Mouse (Mus musculus): ENCODE data around the gene Nmt1. TPM values are rescaled to one million over a fixed set of nuclear protein-coding genes. Genes with fewer than 3 reads are reported as not detected.

Nmt1 gene
- polyA plus RNA-seq (2015; fragmentation: Nextera tagmentation; extraction: Ambion mirVana) = 50.5 and 52.1 TPM in 2 replicates

DNA sequence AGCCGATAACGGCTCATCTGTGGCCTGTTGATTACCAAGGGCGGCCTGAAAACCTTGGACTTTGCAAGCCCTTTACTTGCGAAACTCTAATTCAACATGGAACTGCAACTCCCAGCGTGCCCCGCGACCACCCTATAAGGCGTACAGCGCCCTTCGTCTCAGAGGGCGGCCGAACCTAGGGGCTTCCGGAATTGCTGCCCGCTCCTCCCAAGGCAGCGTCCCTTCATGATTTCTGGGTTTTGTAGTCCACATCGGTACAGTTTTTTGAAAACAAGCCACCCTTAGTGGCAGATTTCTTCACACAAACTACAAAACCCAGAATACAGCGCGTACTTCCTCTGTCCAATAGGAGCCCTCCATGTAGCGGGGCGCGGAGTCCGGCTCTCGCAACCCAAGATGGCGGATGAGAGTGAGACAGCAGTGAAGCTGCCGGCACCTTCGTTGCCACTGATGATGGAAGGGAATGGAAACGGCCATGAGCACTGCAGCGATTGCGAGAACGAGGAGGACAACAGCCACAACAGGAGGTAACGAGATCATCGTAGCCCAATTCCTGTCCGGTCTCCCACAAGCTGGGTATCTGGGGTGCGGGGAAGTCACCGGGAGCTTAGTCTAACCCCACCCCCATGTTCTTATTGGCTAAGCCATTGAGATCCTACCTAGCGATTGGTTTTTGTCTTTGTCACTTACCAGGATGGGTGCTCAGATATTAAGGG, at the start of gene Nmt1, which contains the start of gene Dcakd:
Gene Nmt1 (plus strand): TSS at position 15 of the 716 bp plus-strand sequence.
Gene Dcakd (minus strand): TSS at position 158 of the 716 bp plus-strand sequence.
- H3K9me3 ChIP-seq (ENCODE audit: low read length) = no peaks in the 10 kb centered on the region
- peak; percentile 98 for ATAC-seq
- peaks cover 4% of the 10 kb centered on the region; the same call in 1 of the 2 replicates for H3K36me3 ChIP-seq (ENCODE audit: insufficient read depth, low read length)
- WGBS = under 1% methylated on average over 36 of the region's 36 CpGs
- H3K4me1 ChIP-seq (ENCODE audit: insufficient read depth, low read depth, low read length) = peaks cover 17% of the 10 kb centered on the region; the same call in 1 of the 2 replicates
- H3K4me2 ChIP-seq (replicated peaks; ENCODE audit: low read depth, low read length) = peak within 1 kb of the TSS; percentile 52
- TF ChIP-seq EP300 (IDR thresholded peaks at IDR 0.05) (no peak), CTCF (IDR thresholded peaks at IDR 0.05) (no peak; the same call in 1 of the 2 replicates)
- H3K9ac ChIP-seq (replicated peaks; ENCODE audit: low read depth) = peak within 1 kb of the TSS; percentile 63
- peak within 1 kb of the TSS; percentile 70 for H3K4me3 ChIP-seq (ENCODE audit: low read depth, low read length)
- peak; percentile 100 for DNase-seq (ENCODE audit: low spot score)
- peak within 1 kb of the TSS; percentile 63 for H3K27ac ChIP-seq (ENCODE audit: low read length)
- H3K27me3 ChIP-seq (replicated peaks; ENCODE audit: insufficient read depth, low read length) = no peaks in the 10 kb centered on the region

DNA sequence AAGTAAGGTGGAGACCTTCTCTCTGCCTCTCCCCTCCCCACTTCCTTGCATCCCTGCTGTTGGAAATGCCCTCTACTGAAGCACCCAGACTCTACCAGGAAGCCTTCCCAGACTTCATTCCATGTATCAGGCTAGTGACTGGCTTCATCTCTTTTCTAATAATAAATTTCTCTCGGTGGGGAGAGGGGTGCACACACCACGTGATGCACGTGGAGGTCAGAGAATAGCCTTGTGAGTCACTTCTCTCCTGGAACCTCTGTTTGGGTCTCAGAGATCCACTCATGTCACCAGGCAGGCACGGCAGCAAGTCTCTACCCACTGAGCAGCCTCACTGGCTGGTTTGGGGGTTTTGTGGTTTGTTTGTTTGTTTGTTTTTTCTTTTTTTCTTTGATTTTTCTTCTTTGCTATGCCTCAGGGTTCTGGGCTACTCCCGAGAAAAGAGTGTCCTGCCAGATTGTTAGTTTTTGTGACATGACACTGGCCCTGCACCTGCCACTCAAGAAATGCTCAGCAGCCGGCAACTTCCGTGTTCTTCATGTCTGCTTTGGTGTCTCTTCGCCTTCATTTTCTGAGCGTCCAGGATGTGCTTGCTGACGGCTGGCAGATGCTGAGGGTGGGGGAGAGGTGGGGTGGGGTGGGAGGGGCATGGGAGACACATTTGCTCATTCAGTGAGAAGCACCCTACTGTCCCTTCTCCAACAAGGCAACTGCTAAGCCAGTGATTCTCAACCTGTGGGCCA, 46.7 kb upstream of the Nmt1 start:
- H3K4me3 ChIP-seq (ENCODE audit: low read depth, low read length) = no peak overlapping the region
- H3K4me2 ChIP-seq (replicated peaks; ENCODE audit: low read depth, low read length) = no peak overlapping the region
- H3K36me3 ChIP-seq (ENCODE audit: insufficient read depth, low read length) = no peaks in the 10 kb centered on the region
- DNase-seq (ENCODE audit: low spot score) = no peak
- WGBS = 28% methylated on average over 10 of the region's 10 CpGs
- H3K27ac ChIP-seq (ENCODE audit: low read length) = no peak overlapping the region
- H3K4me1 ChIP-seq (ENCODE audit: insufficient read depth, low read depth, low read length) = no peaks in the 10 kb centered on the region
- H3K27me3 ChIP-seq (replicated peaks; ENCODE audit: insufficient read depth, low read length) = no peaks in the 10 kb centered on the region
- H3K9ac ChIP-seq (replicated peaks; ENCODE audit: low read depth) = no peak overlapping the region
- no peaks in the 10 kb centered on the region for H3K9me3 ChIP-seq (ENCODE audit: low read length)
- TF ChIP-seq EP300 (IDR thresholded peaks at IDR 0.05) = no peak
- TF ChIP-seq CTCF (IDR thresholded peaks at IDR 0.05) = no peak
- no peak for ATAC-seq

DNA sequence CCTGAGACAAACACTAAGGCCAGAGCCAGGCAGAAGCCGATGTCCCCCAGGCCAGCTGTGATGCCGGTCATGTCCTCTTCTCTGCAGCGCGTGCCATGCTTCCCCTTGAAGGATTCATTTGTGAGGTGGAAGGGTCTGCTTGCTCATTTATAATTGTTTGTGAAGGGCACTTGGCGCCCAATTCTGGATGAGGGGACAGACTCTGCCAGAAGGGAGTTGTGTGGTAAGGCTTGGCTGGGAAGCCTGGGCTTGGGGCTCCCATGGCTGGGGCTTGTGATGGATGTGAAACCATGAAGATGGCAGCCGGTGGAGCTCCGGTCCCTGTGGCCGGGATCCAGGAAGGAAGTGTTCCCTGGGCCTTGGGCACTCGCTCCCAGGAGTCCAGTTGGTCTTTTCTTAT, 43.9 kb upstream of the Nmt1 start:
- Histone ChIP-seq H3K9me3 (ENCODE audit: low read length) (no peaks in the 10 kb centered on the region), H3K27ac (ENCODE audit: low read length) (no peak overlapping the region), H3K4me2 (replicated peaks; ENCODE audit: low read depth, low read length) (no peak overlapping the region), H3K4me1 (ENCODE audit: insufficient read depth, low read depth, low read length) (no peaks in the 10 kb centered on the region), H3K36me3 (ENCODE audit: insufficient read depth, low read length) (no peaks in the 10 kb centered on the region), H3K27me3 (replicated peaks; ENCODE audit: insufficient read depth, low read length) (peaks cover 4% of the 10 kb centered on the region; the same call in 1 of the 2 replicates), H3K4me3 (ENCODE audit: low read depth, low read length) (no peak overlapping the region), H3K9ac (replicated peaks; ENCODE audit: low read depth) (no peak overlapping the region)
- 79% methylated on average over 9 of the region's 9 CpGs for WGBS
- no peak for TF ChIP-seq CTCF (IDR thresholded peaks at IDR 0.05)
- no peak for TF ChIP-seq EP300 (IDR thresholded peaks at IDR 0.05)
- no peak for ATAC-seq
- DNase-seq (ENCODE audit: low spot score) = no peak

DNA sequence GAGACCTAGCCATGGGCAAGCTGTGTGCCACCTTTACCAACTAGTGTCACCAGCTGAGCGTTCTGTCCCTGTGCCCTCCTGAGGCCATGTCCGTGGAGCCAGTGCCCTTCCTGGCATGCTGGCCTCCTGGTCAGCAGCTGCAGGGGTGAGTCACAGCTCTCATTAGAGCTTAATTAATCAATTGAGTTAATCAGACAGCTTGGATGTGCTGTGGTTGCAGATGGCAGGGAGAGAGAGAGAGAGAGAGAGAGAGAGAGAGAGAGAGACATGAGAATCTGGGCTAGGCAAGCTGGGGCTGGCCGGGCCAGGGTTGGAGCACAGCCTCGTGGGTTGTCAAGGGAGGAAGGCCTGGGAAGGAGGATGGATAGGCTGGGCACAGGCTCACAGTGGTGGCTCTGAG, 43.4 kb upstream of the Nmt1 start:
- Histone ChIP-seq H3K4me2 (replicated peaks; ENCODE audit: low read depth, low read length) (no peak overlapping the region), H3K9ac (replicated peaks; ENCODE audit: low read depth) (no peak overlapping the region), H3K27ac (ENCODE audit: low read length) (no peak overlapping the region), H3K4me1 (ENCODE audit: insufficient read depth, low read depth, low read length) (no peaks in the 10 kb centered on the region), H3K4me3 (ENCODE audit: low read depth, low read length) (no peak overlapping the region), H3K36me3 (ENCODE audit: insufficient read depth, low read length) (no peaks in the 10 kb centered on the region), H3K9me3 (ENCODE audit: low read length) (no peaks in the 10 kb centered on the region), H3K27me3 (replicated peaks; ENCODE audit: insufficient read depth, low read length) (peaks cover 6% of the 10 kb centered on the region; the same call in 1 of the 2 replicates)
- 52% methylated on average over 4 of the region's 4 CpGs for WGBS
- DNase-seq (ENCODE audit: low spot score) (no peak), ATAC-seq (no peak)
- TF ChIP-seq EP300 (IDR thresholded peaks at IDR 0.05) (no peak), CTCF (IDR thresholded peaks at IDR 0.05) (no peak)

DNA sequence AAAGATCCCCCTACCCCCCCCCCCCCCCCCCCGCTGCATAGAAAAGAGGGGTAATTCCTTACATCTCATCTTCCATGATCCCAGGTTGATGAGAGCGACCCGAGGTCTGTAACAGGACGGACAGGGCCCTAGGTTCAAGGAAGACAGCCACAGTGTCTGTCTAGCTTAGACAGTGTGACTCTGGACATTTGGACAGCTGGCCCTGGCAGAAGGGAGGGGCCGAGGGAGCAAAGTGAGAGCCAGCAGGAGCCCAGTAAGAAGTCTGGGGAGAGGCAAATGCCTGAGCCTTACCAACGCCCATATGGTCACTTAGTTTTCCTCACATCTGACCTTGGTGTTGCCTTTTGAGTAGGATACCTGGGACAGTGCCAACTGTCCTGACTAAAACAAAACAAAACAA, 42.8 kb upstream of the Nmt1 start:
- no peak overlapping the region for H3K4me3 ChIP-seq (ENCODE audit: low read depth, low read length)
- DNase-seq (ENCODE audit: low spot score) (no peak), ATAC-seq (no peak)
- no peak for TF ChIP-seq CTCF (IDR thresholded peaks at IDR 0.05)
- no peak for TF ChIP-seq EP300 (IDR thresholded peaks at IDR 0.05)
- no peak overlapping the region for H3K9ac ChIP-seq (replicated peaks; ENCODE audit: low read depth)
- H3K27ac ChIP-seq (ENCODE audit: low read length) = no peak overlapping the region
- H3K27me3 ChIP-seq (replicated peaks; ENCODE audit: insufficient read depth, low read length) = peaks cover 6% of the 10 kb centered on the region; the same call in 1 of the 2 replicates
- no peaks in the 10 kb centered on the region for H3K36me3 ChIP-seq (ENCODE audit: insufficient read depth, low read length)
- H3K4me2 ChIP-seq (replicated peaks; ENCODE audit: low read depth, low read length) = no peak overlapping the region
- no peaks in the 10 kb centered on the region for H3K9me3 ChIP-seq (ENCODE audit: low read length)
- 57% methylated on average over 5 of the region's 6 CpGs for WGBS
- 0 out of 2 replicates have a peak, but pooled peaks cover 1% of the 10 kb centered on the region for H3K4me1 ChIP-seq (ENCODE audit: insufficient read depth, low read depth, low read length)

DNA sequence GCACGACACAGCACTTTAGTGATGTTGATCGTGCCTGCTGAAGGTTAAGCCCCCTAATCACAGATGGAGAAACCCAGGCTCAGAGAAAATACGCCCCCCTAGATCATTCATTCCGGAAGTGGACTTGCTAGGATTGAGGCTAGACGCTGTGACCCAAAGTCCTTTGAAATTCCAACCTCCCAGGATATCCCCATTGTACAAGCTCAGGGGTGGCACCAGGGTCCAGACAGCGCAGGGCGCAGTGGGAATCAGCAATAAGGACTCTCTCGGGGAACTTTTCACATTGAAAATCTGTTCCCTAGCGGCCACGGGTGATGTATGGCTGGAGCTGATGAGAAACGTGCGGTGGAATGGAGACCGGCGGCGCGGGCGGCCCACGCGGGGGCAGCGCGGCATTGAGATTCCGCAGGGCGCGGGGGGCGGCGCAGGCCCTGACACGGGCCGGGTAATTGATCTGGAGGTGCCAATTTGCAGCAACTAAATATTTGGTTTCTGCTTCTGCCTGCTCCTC, 38.3 kb upstream of the Nmt1 start:
- ATAC-seq = no peak
- no peaks in the 10 kb centered on the region for H3K36me3 ChIP-seq (ENCODE audit: insufficient read depth, low read length)
- H3K27ac ChIP-seq (ENCODE audit: low read length) = no peak overlapping the region
- DNase-seq (ENCODE audit: low spot score) = no peak
- peak overlapping the region; percentile 35 for H3K4me3 ChIP-seq (ENCODE audit: low read depth, low read length)
- 0 out of 2 replicates have a peak, but pooled peaks cover 3% of the 10 kb centered on the region for H3K4me1 ChIP-seq (ENCODE audit: insufficient read depth, low read depth, low read length)
- WGBS = 11% methylated on average over 28 of the region's 28 CpGs
- peaks cover 6% of the 10 kb centered on the region; the same call in 1 of the 2 replicates for H3K27me3 ChIP-seq (replicated peaks; ENCODE audit: insufficient read depth, low read length)
- H3K9ac ChIP-seq (replicated peaks; ENCODE audit: low read depth) = no peak overlapping the region
- no peaks in the 10 kb centered on the region for H3K9me3 ChIP-seq (ENCODE audit: low read length)
- H3K4me2 ChIP-seq (replicated peaks; ENCODE audit: low read depth, low read length) = peak overlapping the region; percentile 72
- no peak for TF ChIP-seq CTCF (IDR thresholded peaks at IDR 0.05)
- no peak for TF ChIP-seq EP300 (IDR thresholded peaks at IDR 0.05)
